Comparison of ENCODE assay signal across 9 mouse cellular contexts in the genomic region with DNA sequence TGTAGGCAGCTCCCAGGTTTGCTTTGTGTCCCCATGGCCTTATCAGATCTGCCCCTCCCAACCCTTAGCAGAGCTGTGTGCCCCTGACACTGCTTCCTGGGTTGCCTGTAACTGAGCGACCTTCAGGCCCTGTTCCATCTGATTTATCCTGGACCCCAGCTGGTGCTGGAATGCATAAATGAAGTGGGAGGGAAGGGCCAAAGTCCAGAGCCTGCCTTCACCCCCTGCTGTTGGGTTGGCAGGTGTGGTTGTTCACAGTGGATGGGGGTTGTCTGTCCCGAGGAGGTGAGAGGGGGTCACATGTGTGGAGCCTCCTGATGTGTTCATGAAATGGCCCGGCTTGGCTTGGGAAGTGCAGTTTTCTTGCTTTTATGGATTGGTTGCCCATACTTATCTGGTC. TPM values are rescaled to one million over a fixed set of nuclear protein-coding genes. Genes with fewer than 3 reads are reported as not detected.
A peak's percentile ranks its signal among the peaks of the same experiment; 100 is the strongest.
DNase-seq lines count a peak whose midpoint lies in the region; ATAC-seq lines count a peak whose summit lies in the region.
"Had no signal": no experiment of that assay in that cellular context is flagged by ENCODE, and none has a peak within 500 bp of the region (broad histone marks: within the 10 kb centered on the region; RNA-seq: fewer than 3 reads in every experiment).

No protein-coding gene starts in this region.

- no peak for ATAC-seq in forebrain, embryonic 13.5 days
- no peak for ATAC-seq in forebrain, embryonic 15.5 days (replicated peaks)
- ATAC-seq in neural tube, embryonic 12.5 days (ENCODE audit: low FRiP score, low read depth) = no peak
- no peak for ATAC-seq in neural tube, embryonic 15.5 days (ENCODE audit: low FRiP score)

- H3K9ac ChIP-seq in forebrain, embryonic 13.5 days = no peak overlapping the region
- H3K9ac ChIP-seq in forebrain, embryonic 15.5 days (replicated peaks) = no peak overlapping the region
- H3K9ac ChIP-seq in neural tube, embryonic 12.5 days = peak overlapping the region; percentile 44; the same call in 1 of the 2 replicates
- H3K9ac ChIP-seq in neural tube, embryonic 15.5 days (replicated peaks) = no peak overlapping the region

- H3K4me2 ChIP-seq in forebrain, embryonic 13.5 days = no peak overlapping the region
- no peak overlapping the region for H3K4me2 ChIP-seq in forebrain, embryonic 15.5 days (replicated peaks)
- H3K4me2 ChIP-seq in neural tube, embryonic 12.5 days (replicated peaks) = peak overlapping the region; percentile 34
- no peak overlapping the region for H3K4me2 ChIP-seq in neural tube, embryonic 15.5 days

- no peaks in the 10 kb centered on the region for H3K27me3 ChIP-seq in forebrain, embryonic 13.5 days
- H3K27me3 ChIP-seq in forebrain, embryonic 15.5 days = no peaks in the 10 kb centered on the region
- H3K27me3 ChIP-seq in neural tube, embryonic 12.5 days (replicated peaks) = no peaks in the 10 kb centered on the region
- H3K27me3 ChIP-seq in neural tube, embryonic 15.5 days (replicated peaks) = no peaks in the 10 kb centered on the region

- peak overlapping the region; percentile 19; the same call in 1 of the 2 replicates for H3K27ac ChIP-seq in forebrain, embryonic 13.5 days
- no peak overlapping the region for H3K27ac ChIP-seq in forebrain, embryonic 15.5 days (replicated peaks)
- peak overlapping the region; percentile 37; the same call in 1 of the 2 replicates for H3K27ac ChIP-seq in neural tube, embryonic 12.5 days
- no peak overlapping the region; the same call in 1 of the 2 replicates for H3K27ac ChIP-seq in neural tube, embryonic 15.5 days (replicated peaks)

- H3K36me3 ChIP-seq in forebrain, embryonic 13.5 days (ENCODE audit: poor library complexity, severe bottlenecking) = 0 out of 2 replicates have a peak, but pooled peaks cover 5% of the 10 kb centered on the region
- H3K36me3 ChIP-seq in forebrain, embryonic 15.5 days = no peaks in the 10 kb centered on the region
- H3K36me3 ChIP-seq in neural tube, embryonic 12.5 days = no peaks in the 10 kb centered on the region
- H3K36me3 ChIP-seq in neural tube, embryonic 15.5 days = no peaks in the 10 kb centered on the region

- DNase-seq in kidney, postnatal 36 days = peak; percentile 88 to 94
- no peak for DNase-seq in spleen, adult 12 weeks (ENCODE audit: low spot score)
- no peak for DNase-seq in gastrocnemius, postnatal 4 days (ENCODE audit: low spot score in 2 of 2)
- DNase-seq in layer of hippocampus, adult 9-11 months = no peak
- DNase-seq: right cerebral cortex, postnatal 14 days had no signal

- H3K4me1 ChIP-seq in forebrain, embryonic 13.5 days = peaks cover 88% of the 10 kb centered on the region
- peaks cover 58% of the 10 kb centered on the region for H3K4me1 ChIP-seq in forebrain, embryonic 15.5 days
- H3K4me1 ChIP-seq in neural tube, embryonic 12.5 days = peaks cover 97% of the 10 kb centered on the region
- H3K4me1 ChIP-seq in neural tube, embryonic 15.5 days = peaks cover 96% of the 10 kb centered on the region

- H3K9me3 ChIP-seq in forebrain, embryonic 13.5 days (replicated peaks) = no peaks in the 10 kb centered on the region
- H3K9me3 ChIP-seq in forebrain, embryonic 15.5 days = no peaks in the 10 kb centered on the region
- no peaks in the 10 kb centered on the region for H3K9me3 ChIP-seq in neural tube, embryonic 12.5 days
- H3K9me3 ChIP-seq in neural tube, embryonic 15.5 days (replicated peaks) = no peaks in the 10 kb centered on the region

- no peak overlapping the region for H3K4me3 ChIP-seq in forebrain, embryonic 13.5 days
- no peak overlapping the region for H3K4me3 ChIP-seq in forebrain, embryonic 15.5 days
- H3K4me3 ChIP-seq in neural tube, embryonic 12.5 days = no peak overlapping the region
- H3K4me3 ChIP-seq in neural tube, embryonic 15.5 days (replicated peaks) = no peak overlapping the region

- 18% methylated on average over 3 of the region's 3 CpGs for WGBS in forebrain, embryonic 13.5 days
- whole genome bisulfite sequencing in forebrain, embryonic 15.5 days = 20% methylated on average over 3 of the region's 3 CpGs
- WGBS in neural tube, embryonic 12.5 days = 6% methylated on average over 3 of the region's 3 CpGs
- 16% methylated on average over 3 of the region's 3 CpGs for WGBS in neural tube, embryonic 15.5 days

RNA-seq across cellular contexts. Expression of a gene that starts 7.7 kb away (rescaled TPM):
- 16.7 and 19.4 TPM in 2 replicates for polyA plus RNA-seq in forebrain, embryonic 13.5 days (2015; fragmentation: Nextera tagmentation; extraction: Ambion mirVana)
- polyA plus RNA-seq in forebrain, embryonic 15.5 days (2015; fragmentation: Nextera tagmentation; extraction: Ambion mirVana) = 11.0 and 14.6 TPM in 2 replicates
- polyA plus RNA-seq in neural tube, embryonic 12.5 days (2016; fragmentation: Nextera tagmentation; extraction: Ambion mirVana) = 36.5 and 36.7 TPM in 2 replicates
- 17.2 and 18.7 TPM in 2 replicates for polyA plus RNA-seq in neural tube, embryonic 15.5 days (2015; fragmentation: Nextera tagmentation; extraction: Ambion mirVana)
- 10 to 100 TPM; 41.4 to 45.9 TPM for total RNA-seq in gastrocnemius, postnatal 4 days (2021)

RNA-seq across cellular contexts. Expression of a gene that starts 22.6 kb away (rescaled TPM):
- 142 and 149 TPM in 2 replicates for polyA plus RNA-seq in forebrain, embryonic 13.5 days (2015; fragmentation: Nextera tagmentation; extraction: Ambion mirVana)
- polyA plus RNA-seq in forebrain, embryonic 15.5 days (2015; fragmentation: Nextera tagmentation; extraction: Ambion mirVana) = 162 and 171 TPM in 2 replicates
- 121 and 143 TPM in 2 replicates for polyA plus RNA-seq in neural tube, embryonic 12.5 days (2016; fragmentation: Nextera tagmentation; extraction: Ambion mirVana)
- polyA plus RNA-seq in neural tube, embryonic 15.5 days (2015; fragmentation: Nextera tagmentation; extraction: Ambion mirVana) = 150 and 179 TPM in 2 replicates
- 10 to 100 TPM; 77.1 TPM for total RNA-seq in gastrocnemius, postnatal 4 days (2021)

RNA-seq across cellular contexts. Expression of a gene that starts 37.6 kb away (rescaled TPM):
- polyA plus RNA-seq in forebrain, embryonic 13.5 days (2015; fragmentation: Nextera tagmentation; extraction: Ambion mirVana) = 2.3 and 2.7 TPM in 2 replicates
- 3.0 and 3.6 TPM in 2 replicates for polyA plus RNA-seq in forebrain, embryonic 15.5 days (2015; fragmentation: Nextera tagmentation; extraction: Ambion mirVana)
- 10.9 and 11.3 TPM in 2 replicates for polyA plus RNA-seq in neural tube, embryonic 12.5 days (2016; fragmentation: Nextera tagmentation; extraction: Ambion mirVana)
- 7.1 and 8.8 TPM in 2 replicates for polyA plus RNA-seq in neural tube, embryonic 15.5 days (2015; fragmentation: Nextera tagmentation; extraction: Ambion mirVana)
- total RNA-seq in gastrocnemius, postnatal 4 days (2021) = 10 to 100 TPM; 11.7 to 15.1 TPM

RNA-seq across cellular contexts. Expression of a gene that starts 37.6 kb away (rescaled TPM):
- polyA plus RNA-seq in forebrain, embryonic 13.5 days (2015; fragmentation: Nextera tagmentation; extraction: Ambion mirVana) = 48.0 and 53.2 TPM in 2 replicates
- 55.8 and 58.0 TPM in 2 replicates for polyA plus RNA-seq in forebrain, embryonic 15.5 days (2015; fragmentation: Nextera tagmentation; extraction: Ambion mirVana)
- 51.5 and 56.4 TPM in 2 replicates for polyA plus RNA-seq in neural tube, embryonic 12.5 days (2016; fragmentation: Nextera tagmentation; extraction: Ambion mirVana)
- polyA plus RNA-seq in neural tube, embryonic 15.5 days (2015; fragmentation: Nextera tagmentation; extraction: Ambion mirVana) = 68.6 and 71.0 TPM in 2 replicates
- 10 to 100 TPM; 61.8 to 62.1 TPM for total RNA-seq in gastrocnemius, postnatal 4 days (2021)

RNA-seq across cellular contexts. Expression of a gene that starts 42.5 kb away (rescaled TPM):
- 15.7 and 17.3 TPM in 2 replicates for polyA plus RNA-seq in forebrain, embryonic 13.5 days (2015; fragmentation: Nextera tagmentation; extraction: Ambion mirVana)
- 14.3 and 15.2 TPM in 2 replicates for polyA plus RNA-seq in forebrain, embryonic 15.5 days (2015; fragmentation: Nextera tagmentation; extraction: Ambion mirVana)
- 13.5 and 14.2 TPM in 2 replicates for polyA plus RNA-seq in neural tube, embryonic 12.5 days (2016; fragmentation: Nextera tagmentation; extraction: Ambion mirVana)
- polyA plus RNA-seq in neural tube, embryonic 15.5 days (2015; fragmentation: Nextera tagmentation; extraction: Ambion mirVana) = 8.6 and 12.3 TPM in 2 replicates
- 10 to 100 TPM; 10.5 to 11.6 TPM for total RNA-seq in gastrocnemius, postnatal 4 days (2021)

Comparison
In these comparisons a context has a peak if more than half of its experiments do, and no peak if none do; other contexts are left out.
1. H3K27ac ChIP-seq: peak in forebrain, embryonic 13.5 days (single experiment) and neural tube, embryonic 12.5 days (single experiment); none in forebrain, embryonic 15.5 days (single experiment) and neural tube, embryonic 15.5 days (single experiment).
2. DNase-seq: peak in kidney, postnatal 36 days (2 of 2); none in spleen, adult 12 weeks (single experiment), gastrocnemius, postnatal 4 days (0 of 2) and layer of hippocampus, adult 9-11 months (single experiment).